Mouse (Mus musculus) right cerebral cortex, postnatal 14 days (tissue): ENCODE data around the gene Ubald1.

Source experiments
- DNase-seq: peaks from one replicate; pipeline ENCODE4 v3.0.0; 2022

The Ubald1 gene

GRCm38 (mm10) chr16:4880136-4880825 is at the start of gene Ubald1:
TSS of gene Ubald1 (minus strand) at chr16:4880315.
- DNase-seq: peak; percentile 99

- no peak for DNase-seq
Observed at GRCm38 (mm10) chr16:4928474-4928873, 48.4 kb upstream of the Ubald1 start.

- DNase-seq: no peak
Observed at GRCm38 (mm10) chr16:4927967-4928366, 47.9 kb upstream of the Ubald1 start.

GRCm38 (mm10) chr16:4923996-4924395 is 43.9 kb upstream of the Ubald1 start:
- no peak for DNase-seq

GRCm38 (mm10) chr16:4922481-4922880 is 42.4 kb upstream of the Ubald1 start:
- DNase-seq: no peak

- DNase-seq: no peak
Observed at GRCm38 (mm10) chr16:4920556-4920955, 40.4 kb upstream of the Ubald1 start.

- no peak for DNase-seq
Observed at GRCm38 (mm10) chr16:4916608-4917007, 36.5 kb upstream of the Ubald1 start.

- no peak for DNase-seq
Observed at GRCm38 (mm10) chr16:4915931-4916330, 35.8 kb upstream of the Ubald1 start.

- DNase-seq: peak; percentile 86
Observed at GRCm38 (mm10) chr16:4913783-4914735, 33.9 kb upstream of the Ubald1 start.

- no peak for DNase-seq
Observed at GRCm38 (mm10) chr16:4912907-4913782, 33.0 kb upstream of the Ubald1 start.

GRCm38 (mm10) chr16:4912074-4912648 is 32.0 kb upstream of the Ubald1 start:
- no peak for DNase-seq

GRCm38 (mm10) chr16:4910758-4911157 is 30.6 kb upstream of the Ubald1 start:
- no peak for DNase-seq

GRCm38 (mm10) chr16:4909745-4910144 is 29.6 kb upstream of the Ubald1 start:
- no peak for DNase-seq

GRCm38 (mm10) chr16:4907972-4908371 is 27.9 kb upstream of the Ubald1 start:
- DNase-seq: no peak

- no peak for DNase-seq
Observed at GRCm38 (mm10) chr16:4907386-4907785, 27.3 kb upstream of the Ubald1 start.

- DNase-seq: no peak
Observed at GRCm38 (mm10) chr16:4906559-4906958, 26.4 kb upstream of the Ubald1 start.

- DNase-seq: no peak
Observed at GRCm38 (mm10) chr16:4905591-4905990, 25.5 kb upstream of the Ubald1 start.

- no peak for DNase-seq
Observed at GRCm38 (mm10) chr16:4904878-4905277, 24.8 kb upstream of the Ubald1 start.

GRCm38 (mm10) chr16:4903491-4904102 is 23.5 kb upstream of the Ubald1 start:
- DNase-seq: no peak

- DNase-seq: no peak
Observed at GRCm38 (mm10) chr16:4902390-4902789, 22.3 kb upstream of the Ubald1 start.

GRCm38 (mm10) chr16:4901167-4901566 is 21.1 kb upstream of the Ubald1 start:
- DNase-seq: no peak

GRCm38 (mm10) chr16:4899711-4900110 is 19.6 kb upstream of the Ubald1 start:
- DNase-seq: no peak
